In the genomic region with DNA sequence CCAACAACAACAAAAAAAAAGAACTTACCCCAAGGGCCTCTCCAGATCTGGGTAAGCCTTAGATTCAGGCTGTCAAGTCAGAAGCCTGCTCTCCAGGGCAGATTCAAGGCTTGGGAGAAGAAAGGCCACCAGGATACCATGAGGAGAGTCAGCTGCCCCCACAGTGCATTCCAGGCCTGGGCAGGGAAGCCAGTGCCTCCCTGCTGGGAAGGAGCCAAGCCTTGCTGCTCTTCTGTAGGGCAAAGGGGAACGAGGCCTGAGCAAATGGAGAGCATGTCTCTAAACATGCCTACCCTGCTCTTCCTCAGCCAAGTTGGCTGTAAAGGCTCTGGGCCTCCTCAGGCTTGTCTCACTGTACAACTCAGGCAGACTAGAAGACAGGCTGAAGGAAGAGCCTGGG, we compare ENCODE assay signal across 9 mouse cellular contexts. TPM values are rescaled to one million over a fixed set of nuclear protein-coding genes. Genes with fewer than 3 reads are reported as not detected.
DNase-seq lines count a peak whose midpoint lies in the region; ATAC-seq and TF ChIP-seq lines count a peak whose summit lies in the region.
"Had no signal": no experiment of that assay in that cellular context is flagged by ENCODE, and none has a peak within 500 bp of the region (broad histone marks: within the 10 kb centered on the region; RNA-seq: fewer than 3 reads in every experiment).

No protein-coding gene starts in this region.

- intact Hi-C loops in heart, postnatal 36 days (cut with DNase I), result no loop called here

- no peak for TF ChIP-seq CTCF in liver, adult 2 months (IDR thresholded peaks at IDR 0.05; ENCODE audit: low read depth, low read length)

- peak overlapping the region; percentile 20 for H3K27ac ChIP-seq in liver, adult 2 months (replicated peaks; ENCODE audit: insufficient read depth, low read depth, low read length)
- no peak overlapping the region for H3K27ac ChIP-seq in liver, embryonic 11.5 days (ENCODE audit: low read depth, low read length)
- no peak overlapping the region for H3K27ac ChIP-seq in forebrain, embryonic 10.5 days

- H3K4me1 ChIP-seq in liver, adult 2 months (ENCODE audit: control insufficient read depth, insufficient read depth, low read length), result peaks cover 5% of the 10 kb centered on the region
- H3K4me1 ChIP-seq in liver, embryonic 11.5 days (replicated peaks; ENCODE audit: control insufficient read depth, insufficient read depth, low read length), result peaks cover 2% of the 10 kb centered on the region; the same call in 1 of the 2 replicates
- no peaks in the 10 kb centered on the region for H3K4me1 ChIP-seq in forebrain, embryonic 10.5 days

- H3K4me3 ChIP-seq in liver, adult 2 months (ENCODE audit: insufficient read depth, low read depth, low read length), result no peak overlapping the region
- H3K4me3 ChIP-seq in liver, embryonic 11.5 days (ENCODE audit: low read depth, low read length), result no peak overlapping the region
- no peak overlapping the region for H3K4me3 ChIP-seq in myocyte
- no peak overlapping the region for H3K4me3 ChIP-seq in forebrain, embryonic 10.5 days

- H3K36me3 ChIP-seq in liver, adult 2 months (ENCODE audit: control insufficient read depth, insufficient read depth, low read length), result no peaks in the 10 kb centered on the region
- peaks cover 2% of the 10 kb centered on the region for H3K36me3 ChIP-seq in liver, embryonic 11.5 days (ENCODE audit: control insufficient read depth, insufficient read depth, low read length)
- no peaks in the 10 kb centered on the region for H3K36me3 ChIP-seq in myocyte (ENCODE audit: control insufficient read depth, insufficient read depth)
- H3K36me3 ChIP-seq in forebrain, embryonic 10.5 days (replicated peaks), result peaks cover 15% of the 10 kb centered on the region

- H3ac ChIP-seq in myocyte (ENCODE audit: control insufficient read depth, insufficient read length), result no peak overlapping the region

- no peaks in the 10 kb centered on the region for H3K27me3 ChIP-seq in liver, adult 2 months (ENCODE audit: control insufficient read depth, insufficient read depth, low read length)
- H3K27me3 ChIP-seq in liver, embryonic 11.5 days (replicated peaks; ENCODE audit: control insufficient read depth, insufficient read depth, low read length), result 0 out of 2 replicates have a peak, but pooled peaks cover 4% of the 10 kb centered on the region
- no peaks in the 10 kb centered on the region for H3K27me3 ChIP-seq in myocyte (ENCODE audit: control insufficient read depth, insufficient read depth, insufficient read length)
- 0 out of 2 replicates have a peak, but pooled peaks cover 3% of the 10 kb centered on the region for H3K27me3 ChIP-seq in forebrain, embryonic 10.5 days (ENCODE audit: poor library complexity, severe bottlenecking)

- WGBS in liver, adult 2 months, result 21% methylated on average over 1 of the region's 1 CpGs
- whole genome bisulfite sequencing in liver, embryonic 11.5 days, result 47% methylated on average over 1 of the region's 1 CpGs
- 74% methylated on average over 1 of the region's 1 CpGs for WGBS in forebrain, embryonic 10.5 days

- peak; percentile 71 for DNase-seq in liver, adult 2 months (ENCODE audit: extremely low read depth, low read depth, low spot score)
- no peak for DNase-seq in liver, embryonic 11.5 days (ENCODE audit: low spot score)
- peak; percentile 62 to 71 for DNase-seq in heart, postnatal 36 days
- no peak for DNase-seq in forebrain, embryonic 10.5 days (ENCODE audit: extremely low spot score, low spot score)

- no peaks in the 10 kb centered on the region for H3K79me2 ChIP-seq in liver, adult 2 months (ENCODE audit: control insufficient read depth, insufficient read depth, low read length)
- H3K79me2 ChIP-seq in myocyte (ENCODE audit: control insufficient read depth, insufficient read depth), result no peaks in the 10 kb centered on the region

- H3K9ac ChIP-seq in liver, adult 2 months (ENCODE audit: low read depth, low read length), result no peak overlapping the region
- no peak overlapping the region for H3K9ac ChIP-seq in liver, embryonic 11.5 days (ENCODE audit: low read depth, low read length)

- no peaks in the 10 kb centered on the region for H3K9me3 ChIP-seq in liver, embryonic 11.5 days (ENCODE audit: control insufficient read depth, low read length)
- no peaks in the 10 kb centered on the region for H3K9me3 ChIP-seq in forebrain, embryonic 10.5 days

- no peak overlapping the region for H3K4me2 ChIP-seq in liver, embryonic 11.5 days
- peak overlapping the region; percentile 38 for H3K4me2 ChIP-seq in myocyte (ENCODE audit: low read depth)

- ATAC-seq in liver, embryonic 11.5 days (replicated peaks; ENCODE audit: low FRiP score), result no peak
- 0 out of 2 replicates have a peak, but pooled peaks have one; percentile 17 for ATAC-seq in erythroid progenitor cell, adult 5-6 weeks (replicated peaks; ENCODE audit: low FRiP score, poor library complexity, severe bottlenecking)
- ATAC-seq in erythroblast, adult 5-6 weeks (replicated peaks; ENCODE audit: low FRiP score, poor library complexity, severe bottlenecking), result no peak
- no peak for ATAC-seq in granulocyte monocyte progenitor cell, adult 5-6 weeks (replicated peaks; ENCODE audit: poor library complexity, severe bottlenecking)

- TF ChIP-seq POLR2A in liver, adult 2 months (IDR thresholded peaks at IDR 0.05; ENCODE audit: extremely low read depth, insufficient read depth, low read length), result no peak
- TF ChIP-seq POLR2A in myocyte (IDR thresholded peaks at IDR 0.05; ENCODE audit: insufficient read length, low read depth), result no peak

TF ChIP-seq in myocyte, 11 proteins besides CTCF, POLR2A, EP300 and RAD21:
- TF ChIP-seq MYOG (IDR thresholded peaks at IDR 0.05; ENCODE audit: control insufficient read depth in 1 of 3, insufficient read depth in 1 of 3, insufficient read length in 2 of 3, low read depth in 2 of 3), result peak; percentile 20 to 88 (median 20)
- peak in 2 of 3 experiments; percentile 53 to 80 for TF ChIP-seq MYOD1 (IDR thresholded peaks at IDR 0.05; ENCODE audit: control insufficient read depth in 1 of 3, insufficient read length in 2 of 3, low read depth in 2 of 3)
- TF ChIP-seq E2F4 (IDR thresholded peaks at IDR 0.05; ENCODE audit: insufficient read depth), result no peak

RNA-seq across cellular contexts. Expression of gene Ucp3, which starts 1.9 kb away (rescaled TPM):
- not detected in 2 replicates for total RNA-seq in liver, adult 2 months (2014; rRNA removed)
- not detected in 2 replicates for polyA plus RNA-seq in liver, adult 2 months (2012; rRNA removed)
- polyA plus RNA-seq in liver, embryonic 11.5 days (2014; fragmentation: Nextera tagmentation; extraction: Ambion mirVana), result not detected in 2 replicates
- not detected in 2 replicates for total RNA-seq in erythroid progenitor cell, adult 5-6 weeks (2015; ENCODE audit: low replicate concordance)
- total RNA-seq in erythroid progenitor cell, adult 5-6 weeks (2017; ENCODE audit: low replicate concordance), result 1.0 TPM in 1 of 2 replicates, not detected in the other
- 100 to 1,000 TPM in 1 of 2 experiments, 10 to 100 TPM in 1; 72.3 to 103 TPM for total RNA-seq in heart, postnatal 36 days (2021)
- polyA plus RNA-seq in myocyte (2012; fragmentation: generic; extraction: Trizol), result 2.2 TPM
- total RNA-seq in erythroblast, adult 5-6 weeks (2015; ENCODE audit: low replicate concordance), result 0.42 TPM in 1 of 2 replicates, not detected in the other
- total RNA-seq in erythroblast, adult 5-6 weeks (2017; ENCODE audit: low replicate concordance), result 0.56 TPM in 1 of 2 replicates, not detected in the other
- total RNA-seq in granulocyte monocyte progenitor cell, adult 5-6 weeks (2014; fragmentation: Nextera tagmentation), result not detected in 2 replicates
- total RNA-seq in granulocyte monocyte progenitor cell, adult 5-6 weeks (2017), result not detected in 2 replicates
- polyA plus RNA-seq in forebrain, embryonic 10.5 days (2016; fragmentation: Nextera tagmentation; extraction: Ambion mirVana), result not detected in 2 replicates
- total RNA-seq: common myeloid progenitor, adult 5-6 weeks had no signal

RNA-seq across cellular contexts. Expression of gene Ucp2, which starts 18.5 kb away (rescaled TPM):
- total RNA-seq in liver, adult 2 months (2014; rRNA removed), result 12.2 and 17.5 TPM in 2 replicates
- 27.9 and 45.2 TPM in 2 replicates for polyA plus RNA-seq in liver, adult 2 months (2012; rRNA removed)
- polyA plus RNA-seq in liver, embryonic 11.5 days (2014; fragmentation: Nextera tagmentation; extraction: Ambion mirVana), result 487 and 491 TPM in 2 replicates
- total RNA-seq in erythroid progenitor cell, adult 5-6 weeks (2015; ENCODE audit: low replicate concordance), result 753 and 755 TPM in 2 replicates
- total RNA-seq in erythroid progenitor cell, adult 5-6 weeks (2017; ENCODE audit: low replicate concordance), result 595 and 716 TPM in 2 replicates
- 100 to 1,000 TPM; 331 to 414 TPM for total RNA-seq in heart, postnatal 36 days (2021)
- polyA plus RNA-seq in myocyte (2012; fragmentation: generic; extraction: Trizol), result 387 TPM
- 1,034 and 1,242 TPM in 2 replicates for total RNA-seq in erythroblast, adult 5-6 weeks (2015; ENCODE audit: low replicate concordance)
- total RNA-seq in erythroblast, adult 5-6 weeks (2017; ENCODE audit: low replicate concordance), result 1,143 and 1,228 TPM in 2 replicates
- 413 and 551 TPM in 2 replicates for total RNA-seq in granulocyte monocyte progenitor cell, adult 5-6 weeks (2014; fragmentation: Nextera tagmentation)
- total RNA-seq in granulocyte monocyte progenitor cell, adult 5-6 weeks (2017), result 97.5 and 99.2 TPM in 2 replicates
- 78.7 and 93.9 TPM in 2 replicates for polyA plus RNA-seq in forebrain, embryonic 10.5 days (2016; fragmentation: Nextera tagmentation; extraction: Ambion mirVana)

RNA-seq across cellular contexts. Expression of gene Dnajb13, which starts 40.1 kb away (rescaled TPM):
- 0.27 and 0.55 TPM in 2 replicates for total RNA-seq in liver, adult 2 months (2014; rRNA removed)
- polyA plus RNA-seq in liver, adult 2 months (2012; rRNA removed), result 0.29 and 0.30 TPM in 2 replicates
- 1.2 and 1.6 TPM in 2 replicates for polyA plus RNA-seq in liver, embryonic 11.5 days (2014; fragmentation: Nextera tagmentation; extraction: Ambion mirVana)
- total RNA-seq in erythroid progenitor cell, adult 5-6 weeks (2015; ENCODE audit: low replicate concordance), result 2.9 TPM in 1 of 2 replicates, not detected in the other
- 1.1 and 5.6 TPM in 2 replicates for total RNA-seq in erythroid progenitor cell, adult 5-6 weeks (2017; ENCODE audit: low replicate concordance)
- not detected for total RNA-seq in heart, postnatal 36 days (2021)
- polyA plus RNA-seq in myocyte (2012; fragmentation: generic; extraction: Trizol), result 0.46 TPM
- total RNA-seq in erythroblast, adult 5-6 weeks (2015; ENCODE audit: low replicate concordance), result 1.5 TPM in 1 of 2 replicates, not detected in the other
- 2.6 and 9.2 TPM in 2 replicates for total RNA-seq in erythroblast, adult 5-6 weeks (2017; ENCODE audit: low replicate concordance)
- total RNA-seq in granulocyte monocyte progenitor cell, adult 5-6 weeks (2014; fragmentation: Nextera tagmentation), result not detected in 2 replicates
- total RNA-seq in granulocyte monocyte progenitor cell, adult 5-6 weeks (2017), result not detected in 2 replicates
- 0.26 and 0.30 TPM in 2 replicates for polyA plus RNA-seq in forebrain, embryonic 10.5 days (2016; fragmentation: Nextera tagmentation; extraction: Ambion mirVana)

Comparison
In these comparisons a context has a peak if more than half of its experiments do, and no peak if none do; other contexts are left out.
1. DNase-seq: peak in liver, adult 2 months (single experiment) and heart, postnatal 36 days (2 of 2); none in liver, embryonic 11.5 days (single experiment) and forebrain, embryonic 10.5 days (single experiment).
2. RNA of gene Ucp3, which starts 1.9 kb away (total RNA-seq): 72.3 to 103 TPM in heart, postnatal 36 days; not detected in liver, adult 2 months, 1.0 TPM in erythroid progenitor cell, adult 5-6 weeks, 0.42 to 0.56 TPM in erythroblast, adult 5-6 weeks and not detected in granulocyte monocyte progenitor cell, adult 5-6 weeks; every median in the first group is over 10 times any median in the second.